Mouse (Mus musculus): ENCODE results near the gene Fev. TPM values are rescaled to one million over a fixed set of nuclear protein-coding genes. Genes with fewer than 3 reads are reported as not detected.
A peak's percentile ranks its signal among the peaks of the same experiment; 100 is the strongest.

Gene Fev
- total RNA-seq, 2 experiments from 2014 or later = not detected

GRCm38 (mm10) chr1:74893134-74893855 is 8.1 kb upstream of the Fev start, which contains the start of gene Cryba2:
TSS of gene Cryba2 (minus strand) at chr1:74893143.
- peak within 1 kb of the TSS; percentile 35; the same call in 1 of the 2 replicates for H3K4me3 ChIP-seq
- intact Hi-C loops (cut with DNase I) = no loop called here
- no peak within 1 kb of the TSS for H3K27ac ChIP-seq
- TF ChIP-seq CTCF (IDR thresholded peaks at IDR 0.05) = peak; percentile 61
- DNase-seq = no peak

GRCm38 (mm10) chr1:74892351-74893133 is 7.3 kb upstream of the Fev start:
- TF ChIP-seq CTCF (IDR thresholded peaks at IDR 0.05) = no peak
- no peak overlapping the region for H3K4me3 ChIP-seq
- DNase-seq = no peak
- intact Hi-C loops (cut with DNase I) = no loop called here
- H3K27ac ChIP-seq = no peak overlapping the region

DNA sequence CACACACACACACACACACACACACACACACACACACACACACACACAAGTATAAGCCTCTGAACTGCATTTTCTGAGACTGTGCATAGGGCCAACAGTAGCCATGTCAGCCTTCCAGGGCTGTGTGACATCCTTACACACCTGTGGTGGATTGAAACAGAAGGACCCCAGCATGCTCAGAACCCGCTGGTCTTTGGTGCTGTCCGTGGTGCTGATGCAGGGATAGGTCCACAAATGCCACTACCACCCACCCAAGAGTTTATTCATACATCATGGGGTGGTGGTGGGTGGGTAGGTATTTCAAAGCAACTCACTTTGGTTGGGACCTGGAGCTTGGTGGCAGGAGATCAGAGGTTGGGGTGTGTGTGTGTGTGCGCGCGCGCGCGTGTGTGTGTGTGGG is 6.3 kb upstream of the Fev start:
- intact Hi-C loops (cut with DNase I) = no loop called here
- DNase-seq = no peak
- Histone ChIP-seq H3K27ac (no peak overlapping the region), H3K4me3 (no peak overlapping the region)
- TF ChIP-seq CTCF (IDR thresholded peaks at IDR 0.05) = no peak

DNA sequence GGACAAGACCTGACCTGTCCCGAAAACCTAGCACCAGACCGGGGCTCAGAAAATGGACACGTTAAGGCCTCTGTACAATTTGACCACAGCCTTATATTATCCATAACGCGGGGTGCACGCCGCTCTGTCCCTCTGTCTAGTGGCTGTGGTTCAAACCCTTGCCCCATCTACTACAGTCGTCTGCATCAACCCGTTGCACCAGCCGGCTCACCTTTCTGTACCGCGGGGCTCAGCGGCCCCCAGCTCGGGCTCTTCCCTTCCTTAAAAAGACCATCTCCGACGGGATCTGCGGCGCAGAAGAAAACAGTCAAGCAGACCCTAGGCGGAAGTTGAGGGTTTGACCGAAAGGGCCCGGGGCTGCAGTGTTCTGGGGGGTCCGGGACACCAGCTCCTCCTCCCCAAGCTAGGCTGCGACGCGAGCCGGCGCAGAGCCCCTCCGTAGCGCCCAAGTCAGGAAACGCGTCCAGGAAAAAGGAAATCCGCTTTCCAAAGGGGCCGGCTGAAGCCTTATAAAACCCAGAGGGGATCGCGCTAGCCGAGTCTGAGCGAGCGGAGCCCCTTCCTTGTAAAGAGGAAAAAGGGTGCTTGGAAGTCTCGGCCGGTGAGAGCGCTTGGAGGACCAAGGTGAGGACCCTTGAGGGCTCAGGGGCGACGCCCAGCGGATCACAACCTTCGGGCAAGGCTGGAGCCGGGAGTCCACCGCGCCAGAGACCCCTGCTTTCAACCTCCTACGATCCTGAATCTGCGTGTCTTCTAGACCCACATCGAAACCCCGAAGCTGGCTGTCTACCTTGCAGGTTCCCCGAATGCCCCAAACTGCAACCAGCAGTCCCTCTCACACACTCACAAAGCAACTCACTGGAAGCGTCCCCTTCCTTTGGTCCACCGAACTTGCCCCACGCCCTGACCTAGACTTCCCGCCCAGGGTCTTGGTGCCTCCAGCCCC is 750 bp downstream of the Fev start:
- H3K4me3 ChIP-seq = peak overlapping the region; percentile 51
- TF ChIP-seq CTCF (IDR thresholded peaks at IDR 0.05) = no peak
- no peak overlapping the region for H3K27ac ChIP-seq
- DNase-seq = no peak
- intact Hi-C loops (cut with DNase I) = no loop called here

- DNase-seq = no peak
- Histone ChIP-seq H3K27ac (no peak overlapping the region), H3K4me3 (no peak overlapping the region)
- no peak for TF ChIP-seq CTCF (IDR thresholded peaks at IDR 0.05)
- intact Hi-C loops (cut with DNase I) = no loop called here
Measured at GRCm38 (mm10) chr1:74883441-74883840, 1.8 kb downstream of the Fev start.

DNA sequence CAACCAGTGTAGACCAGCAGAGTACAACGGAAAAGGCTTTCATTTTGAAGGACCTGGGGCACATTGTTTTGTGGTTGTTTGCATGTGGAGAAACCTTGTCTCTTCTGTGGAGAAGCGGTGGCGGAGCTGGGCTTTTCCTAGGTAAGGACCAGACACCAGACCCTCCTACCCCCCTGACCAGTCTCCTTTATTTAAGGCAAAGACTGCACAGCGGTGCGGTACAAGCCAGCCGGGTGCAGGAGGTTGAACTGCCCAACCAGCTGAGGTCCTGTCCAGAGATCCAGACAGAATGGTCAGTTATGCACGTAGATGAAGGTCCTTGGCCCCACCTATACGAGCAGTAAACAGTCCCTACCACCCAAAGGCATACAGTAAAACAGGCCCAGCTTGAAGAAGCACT is 2.4 kb downstream of the Fev start:
- Histone ChIP-seq H3K4me3 (peak overlapping the region; percentile 62; the same call in 1 of the 2 replicates), H3K27ac (no peak overlapping the region)
- intact Hi-C loops (cut with DNase I) = no loop called here
- DNase-seq = no peak
- no peak for TF ChIP-seq CTCF (IDR thresholded peaks at IDR 0.05)

DNA sequence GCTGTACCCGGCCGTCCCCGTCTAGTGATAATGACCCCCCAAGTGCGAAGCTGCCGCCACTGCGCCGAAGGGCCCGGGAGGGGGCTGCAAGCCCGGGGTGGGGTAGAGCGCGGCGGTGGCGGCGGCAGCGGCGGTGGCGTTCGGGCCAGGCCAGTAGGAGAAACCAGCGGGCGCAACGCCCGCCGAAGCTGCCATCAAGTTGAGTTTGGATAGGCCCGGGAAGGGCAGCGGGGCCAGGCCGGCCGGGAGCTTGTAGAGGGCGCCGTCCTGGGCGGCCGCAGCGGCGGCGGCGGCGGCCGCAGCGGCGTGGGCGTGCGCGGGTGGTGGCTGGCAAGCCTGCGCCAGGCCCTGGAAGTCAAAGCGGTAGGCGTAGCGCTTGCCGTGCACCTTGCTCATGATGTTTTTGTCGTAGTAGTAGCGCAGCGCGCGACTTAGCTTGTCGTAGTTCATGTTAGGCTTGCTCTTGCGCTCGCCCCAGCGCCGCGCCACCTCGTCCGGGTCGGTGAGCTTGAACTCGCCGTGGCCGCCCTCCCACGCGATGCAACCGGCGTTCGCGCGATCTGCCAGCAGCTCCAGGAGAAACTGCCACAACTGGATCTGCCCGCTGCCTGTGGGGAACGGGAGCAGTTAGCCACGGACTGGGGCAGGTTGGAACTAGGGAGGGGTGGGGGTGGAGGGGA is 3.0 kb downstream of the Fev start:
- no peak for DNase-seq
- intact Hi-C loops (cut with DNase I) = no loop called here
- Histone ChIP-seq H3K27ac (no peak overlapping the region), H3K4me3 (peak overlapping the region; percentile 62)
- TF ChIP-seq CTCF (IDR thresholded peaks at IDR 0.05) = no peak

GRCm38 (mm10) chr1:74880785-74881360 is 4.3 kb downstream of the Fev start:
- H3K4me3 ChIP-seq = 0 out of 2 replicates have a peak overlapping the region, but pooled peaks have one; percentile 21
- intact Hi-C loops (cut with DNase I) = no loop called here
- no peak overlapping the region for H3K27ac ChIP-seq
- peak; percentile 74 for DNase-seq
- TF ChIP-seq CTCF (IDR thresholded peaks at IDR 0.05) = peak; percentile 86

- intact Hi-C loops (cut with DNase I) = no loop called here
- Histone ChIP-seq H3K4me3 (no peak overlapping the region), H3K27ac (no peak overlapping the region)
- no peak for DNase-seq
- TF ChIP-seq CTCF (IDR thresholded peaks at IDR 0.05) = no peak
Measured at GRCm38 (mm10) chr1:74877199-74877598, 8.0 kb downstream of the Fev start.

DNA sequence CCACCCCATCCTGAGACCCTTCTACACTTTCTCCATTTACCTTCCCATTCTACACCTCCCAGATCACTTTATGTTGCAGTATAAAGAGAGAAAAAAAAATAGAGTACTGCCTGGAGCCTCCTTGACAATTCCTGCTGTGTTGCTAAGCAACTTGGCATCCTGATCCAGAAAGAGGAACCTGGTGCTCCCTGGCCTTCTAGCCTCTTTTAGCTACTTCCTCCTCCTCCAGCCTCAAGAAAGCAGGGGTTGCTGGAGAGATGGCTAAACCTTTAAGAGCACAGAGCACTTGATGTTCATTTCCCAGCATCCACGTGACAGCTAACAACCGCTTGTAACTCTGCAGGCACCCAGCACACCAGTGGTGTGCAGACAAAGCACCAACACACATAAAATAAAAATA is 13.0 kb downstream of the Fev start:
- H3K27ac ChIP-seq = no peak overlapping the region
- intact Hi-C loops (cut with DNase I) = no loop called here

DNA sequence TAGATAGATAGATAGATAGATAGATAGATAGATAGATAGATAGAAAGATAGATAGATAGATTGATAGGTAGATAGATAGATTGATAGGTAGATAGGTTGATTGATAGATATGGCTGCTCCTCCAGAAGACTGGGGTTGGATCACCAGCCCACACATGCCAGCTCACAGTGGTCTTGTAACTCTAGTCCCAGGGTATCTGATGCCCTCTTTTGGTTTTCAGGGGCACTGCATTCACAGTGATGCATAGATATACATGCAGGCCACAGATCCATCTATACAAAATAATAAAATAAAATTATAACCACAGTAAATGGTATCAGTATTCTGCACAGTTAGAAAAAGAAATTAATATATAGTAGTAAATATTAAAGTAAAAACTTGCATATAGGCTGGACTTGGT is 23.4 kb downstream of the Fev start:
- TF ChIP-seq CTCF (IDR thresholded peaks at IDR 0.05) = no peak
- no peak for DNase-seq
- Histone ChIP-seq H3K4me3 (no peak overlapping the region), H3K27ac (no peak overlapping the region)
- intact Hi-C loops (cut with DNase I) = no loop called here

More for the DNA sequence above, 13.0 kb downstream of the Fev start:
- H3K4me3 ChIP-seq = no peak overlapping the region
- no peak for DNase-seq
- no peak for TF ChIP-seq CTCF (IDR thresholded peaks at IDR 0.05)
